Mouse (Mus musculus): ENCODE data around the gene Immp1l.

Gene Immp1l

DNA sequence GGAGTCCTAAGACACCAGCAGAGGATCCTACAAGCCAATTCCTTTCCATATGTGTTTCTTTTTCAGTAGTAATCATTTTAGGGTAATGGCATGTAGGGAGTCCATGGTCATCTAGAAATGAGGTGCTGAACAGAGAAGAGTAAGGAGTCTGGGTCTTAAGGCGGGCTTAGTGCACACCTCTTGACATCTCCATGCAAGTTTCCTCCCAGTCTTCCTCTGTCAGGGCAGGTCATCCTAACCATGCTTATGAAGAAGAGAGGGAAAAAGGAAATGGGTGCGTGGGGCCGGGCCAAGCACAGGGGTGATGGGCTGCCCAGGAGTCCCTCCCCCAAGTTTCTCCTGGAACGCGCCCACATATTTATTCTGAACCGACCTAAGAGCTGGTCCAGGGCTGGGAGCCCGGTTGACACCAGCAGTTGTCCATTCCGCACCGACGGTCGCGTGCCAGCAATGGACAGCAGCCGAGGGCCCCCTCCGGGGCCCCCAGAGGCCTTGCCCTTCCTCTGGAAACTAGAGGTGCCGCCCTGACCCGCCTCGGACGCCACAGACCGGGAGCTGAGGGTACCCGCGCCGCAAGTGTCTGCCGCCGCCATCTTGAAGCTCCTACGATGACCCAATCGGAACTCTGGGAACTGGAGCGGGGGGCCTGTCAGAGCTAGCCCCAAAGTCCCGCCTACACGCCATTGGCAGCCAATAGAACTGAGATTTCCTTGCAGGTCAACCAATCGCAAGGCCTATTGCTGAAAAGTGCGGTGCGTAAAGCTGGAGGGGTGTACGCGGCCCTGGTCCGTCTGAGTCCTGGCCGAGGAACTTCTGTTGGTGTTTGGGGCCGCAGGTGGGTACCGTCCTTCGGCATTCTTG, at the start of gene Immp1l, which contains the start of gene Elp4:
Immp1l (plus strand) TSS at position 743 of the 861 bp plus-strand sequence.
Elp4 (minus strand) TSS at position 669 of the 861 bp plus-strand sequence.
- DNase-seq = peak; percentile 98

GRCm38 (mm10) chr2:105854740-105855139, 49.7 kb upstream of the Immp1l start:
- peak in 1 of 2 experiments; percentile 8 for DNase-seq

DNA sequence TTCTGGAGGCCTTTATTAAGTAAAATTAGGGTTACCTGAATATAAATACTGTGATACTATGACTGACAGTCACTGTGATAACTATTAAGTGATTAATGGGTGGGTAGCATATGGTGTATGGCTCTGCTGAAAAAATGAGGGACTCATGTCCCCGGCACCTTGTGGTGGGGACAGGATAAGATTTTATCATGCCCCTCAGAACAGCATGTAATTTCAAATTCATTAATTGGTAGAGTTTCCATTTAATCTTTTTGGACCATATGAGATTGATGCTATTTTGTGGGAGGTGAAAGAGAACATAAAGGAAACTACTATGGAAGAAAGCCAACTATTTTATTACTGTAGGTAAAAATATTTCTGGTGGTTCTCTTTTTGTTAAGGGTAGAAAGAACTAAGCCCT, 31.0 kb upstream of the Immp1l start:
- no peak for DNase-seq

DNA sequence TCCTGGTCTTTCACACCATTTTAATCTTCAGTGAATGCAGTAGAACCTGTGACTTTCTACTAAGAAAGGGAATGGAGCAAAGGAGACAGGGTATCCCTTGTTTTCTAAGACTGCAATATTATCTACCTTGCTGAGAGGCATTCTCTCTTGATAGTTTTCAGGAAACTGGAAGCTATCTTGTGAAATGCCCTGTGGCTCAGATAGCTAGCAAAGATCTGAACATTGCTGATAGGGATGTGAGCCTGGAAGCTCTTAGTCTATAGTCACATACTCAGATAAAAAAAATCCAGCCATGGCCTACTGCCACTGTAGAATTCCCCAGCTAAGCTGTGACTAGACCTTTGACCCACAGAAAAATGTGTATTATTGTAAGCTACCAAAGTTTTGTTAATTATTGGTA, 13.6 kb upstream of the Immp1l start:
- no peak for DNase-seq

DNA sequence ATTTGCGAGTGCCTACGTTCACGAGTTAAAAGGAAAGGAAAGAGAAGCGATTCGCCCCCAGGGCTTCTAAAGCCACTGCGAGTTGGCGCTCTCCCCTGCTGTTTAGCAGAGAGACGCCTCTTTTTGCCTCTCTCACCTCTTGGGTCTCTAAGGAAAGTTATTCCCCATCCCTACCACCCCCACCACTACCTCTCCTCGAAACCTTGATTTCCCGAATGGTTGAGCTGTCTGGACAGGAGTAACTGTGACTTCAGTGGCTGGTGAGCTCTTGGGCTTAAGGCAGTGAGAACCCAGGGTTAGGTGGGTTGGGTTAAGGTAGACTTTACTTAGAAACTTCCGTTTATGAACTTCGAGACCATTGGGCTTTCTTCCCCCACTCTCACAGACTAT, 314 bp downstream of the Immp1l start:
- no peak for DNase-seq

DNA sequence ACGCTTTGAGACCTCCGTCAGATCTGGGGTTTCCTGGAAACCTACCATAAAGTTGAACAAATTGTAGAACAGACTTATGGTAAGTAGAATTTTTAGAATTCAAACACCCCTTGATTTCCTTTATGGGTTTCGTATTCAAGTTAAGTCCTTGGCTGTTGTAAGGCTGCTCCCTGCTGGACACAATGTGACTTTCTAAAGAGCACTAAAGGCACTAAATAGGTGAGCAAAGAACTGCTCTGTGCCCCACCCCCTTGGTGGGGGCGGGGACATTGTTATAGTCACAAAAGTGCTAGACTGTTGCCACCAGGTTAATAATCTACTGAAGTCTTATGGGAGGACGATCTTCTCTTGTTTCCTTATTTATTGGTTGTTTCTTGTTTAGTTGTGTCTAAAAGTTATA, 3.9 kb downstream of the Immp1l start:
- peak; percentile 41 to 68 for DNase-seq

GRCm38 (mm10) chr2:105910611-105911010, 6.2 kb downstream of the Immp1l start:
- DNase-seq = peak; percentile 16 to 33

GRCm38 (mm10) chr2:105913655-105914366, 9.4 kb downstream of the Immp1l start:
- DNase-seq = no peak

DNA sequence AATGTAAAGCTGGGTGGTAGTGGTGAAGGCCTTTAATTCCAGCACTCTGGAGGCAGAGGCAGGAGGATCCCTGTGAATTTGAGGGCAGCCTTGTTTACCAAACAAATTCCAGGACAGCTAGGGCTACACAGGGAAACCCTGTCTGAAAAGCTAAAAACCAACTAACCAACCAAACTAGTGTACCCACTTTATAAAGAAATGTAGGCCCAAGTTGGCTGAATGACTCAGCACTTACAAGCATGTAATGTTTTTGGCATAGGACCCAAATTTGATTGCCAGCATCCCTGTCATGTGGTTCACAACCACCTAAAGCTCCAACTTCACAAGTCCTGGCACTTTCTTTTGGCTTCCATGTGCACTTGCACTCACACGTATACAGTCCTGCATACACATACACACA, 12.2 kb downstream of the Immp1l start:
- no peak for DNase-seq

- DNase-seq = no peak
Measured at GRCm38 (mm10) chr2:105917623-105918346, 13.3 kb downstream of the Immp1l start.

DNA sequence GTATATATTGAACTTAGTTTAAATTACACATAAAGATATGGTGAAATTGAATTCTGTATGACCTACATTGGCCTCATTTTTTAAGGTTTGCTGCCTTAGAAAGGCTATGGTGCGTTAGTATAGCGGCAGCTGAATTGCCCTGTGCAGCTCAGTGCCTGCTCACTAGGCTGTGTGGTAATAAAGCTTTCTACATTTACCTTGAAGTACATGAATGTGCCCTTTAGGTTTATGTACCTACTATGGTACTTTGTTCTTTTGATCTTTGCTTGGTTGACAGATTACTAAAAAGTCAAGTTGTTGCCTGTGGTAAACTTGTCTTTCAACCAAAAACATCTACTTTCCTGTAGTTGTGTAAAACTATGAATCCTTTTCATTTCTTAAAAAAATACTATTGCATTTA, 45.7 kb downstream of the Immp1l start:
- DNase-seq = no peak

DNA sequence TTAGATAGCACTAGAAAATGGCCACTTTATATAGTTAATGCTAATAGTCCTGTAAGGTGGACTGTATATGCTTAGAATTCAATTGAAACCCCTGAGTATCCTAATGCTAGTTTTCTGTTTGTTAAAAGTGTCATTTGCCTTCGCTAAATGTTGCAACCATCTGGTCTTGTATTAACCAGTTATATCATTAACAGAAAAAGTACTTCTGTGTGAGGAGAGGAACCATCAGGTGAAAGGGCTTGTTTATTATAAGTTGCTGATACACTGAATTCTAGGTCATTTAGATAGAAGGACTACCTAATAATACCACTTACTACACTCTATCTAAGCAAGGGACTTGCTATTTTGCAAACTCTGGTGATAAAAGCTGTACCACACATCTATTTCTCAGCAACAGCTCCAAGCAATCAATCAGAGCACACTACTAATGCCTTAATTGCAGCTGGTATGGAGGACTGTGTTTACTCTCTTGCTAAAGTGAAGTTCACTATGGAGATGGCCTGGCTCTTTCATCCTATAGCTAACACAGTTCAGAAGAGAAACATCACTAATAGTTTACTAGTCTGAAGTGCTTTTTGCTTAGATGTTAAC, 47.0 kb downstream of the Immp1l start:
- no peak for DNase-seq

- DNase-seq = no peak
Measured at GRCm38 (mm10) chr2:105953862-105954261, 49.4 kb downstream of the Immp1l start.

DNA sequence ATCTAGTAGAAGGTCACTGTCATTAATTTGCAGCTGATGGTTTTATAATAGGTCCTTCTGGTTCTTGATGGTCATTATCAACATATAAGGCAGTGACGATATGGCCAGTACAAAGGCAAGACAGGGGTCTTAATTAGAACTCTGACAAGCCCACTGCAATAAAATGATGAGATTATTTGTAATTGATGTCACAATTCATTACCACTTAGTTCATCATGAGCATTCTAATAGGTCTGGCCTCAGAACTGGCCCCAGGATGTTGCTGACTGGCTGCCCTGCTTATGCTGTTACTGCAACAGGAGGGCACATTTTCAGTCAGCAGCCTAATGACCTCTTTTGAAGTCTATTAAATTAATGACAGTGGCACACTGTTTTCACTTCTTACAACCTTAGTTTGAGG, 59.0 kb downstream of the Immp1l start:
- DNase-seq = no peak

- DNase-seq = no peak
Measured at GRCm38 (mm10) chr2:105973941-105974340, 69.5 kb downstream of the Immp1l start.

DNA sequence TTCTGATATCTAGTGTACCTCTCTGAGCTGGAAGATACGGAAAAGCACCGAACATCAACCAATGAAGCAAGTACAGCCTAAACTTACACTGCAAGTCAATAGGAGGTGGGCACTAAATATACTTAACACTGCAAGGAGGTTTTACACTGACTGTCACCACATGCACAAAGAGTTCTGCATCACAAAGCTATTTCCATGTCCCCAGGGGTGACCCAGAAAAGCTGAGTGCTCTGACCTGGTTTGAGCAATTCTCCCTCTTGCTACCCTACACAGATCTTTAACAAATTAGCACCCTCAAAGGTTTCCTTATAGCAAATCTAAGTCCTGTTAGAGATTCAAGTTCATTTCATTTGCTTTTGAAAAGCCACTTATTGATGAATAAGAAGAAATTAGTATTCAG, 73.6 kb downstream of the Immp1l start:
- no peak for DNase-seq

DNA sequence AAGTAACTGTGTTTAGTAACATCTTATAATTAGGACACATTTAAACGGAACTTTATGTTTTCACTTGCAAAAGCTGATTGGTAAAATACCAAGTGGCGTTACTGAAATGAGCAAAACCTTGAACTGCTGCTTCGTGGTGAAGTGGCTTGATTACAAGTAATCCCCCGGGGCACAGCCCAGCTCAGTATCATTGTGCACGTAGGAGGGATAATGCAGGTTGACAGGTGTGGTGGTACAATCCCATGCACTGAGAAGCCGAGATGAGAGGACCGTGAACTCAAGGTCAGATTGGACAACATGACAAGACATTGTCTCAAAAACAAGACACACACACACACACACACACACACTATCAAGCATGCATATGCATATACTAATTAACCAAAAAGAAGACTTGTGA, 80.8 kb downstream of the Immp1l start:
- no peak for DNase-seq

DNA sequence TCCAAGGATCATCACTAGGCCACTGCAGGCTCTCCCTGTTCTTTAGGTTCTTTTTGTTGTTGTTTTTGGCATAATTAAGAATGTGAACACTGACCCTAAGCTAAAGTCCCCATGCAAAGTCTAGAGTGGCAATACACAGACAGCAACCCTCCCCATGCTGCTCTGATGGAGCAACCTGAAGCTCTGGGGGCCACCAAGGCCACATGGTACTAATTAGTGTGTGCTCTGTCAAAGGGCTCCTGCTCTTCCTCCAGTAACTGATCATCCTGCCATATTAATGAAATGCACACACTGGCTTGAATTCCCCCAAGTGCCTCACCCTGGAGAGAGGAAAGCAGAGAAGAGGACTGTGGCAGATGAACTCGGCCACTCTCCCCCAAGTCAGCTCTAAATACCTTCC, 82.7 kb downstream of the Immp1l start:
- no peak for DNase-seq

DNA sequence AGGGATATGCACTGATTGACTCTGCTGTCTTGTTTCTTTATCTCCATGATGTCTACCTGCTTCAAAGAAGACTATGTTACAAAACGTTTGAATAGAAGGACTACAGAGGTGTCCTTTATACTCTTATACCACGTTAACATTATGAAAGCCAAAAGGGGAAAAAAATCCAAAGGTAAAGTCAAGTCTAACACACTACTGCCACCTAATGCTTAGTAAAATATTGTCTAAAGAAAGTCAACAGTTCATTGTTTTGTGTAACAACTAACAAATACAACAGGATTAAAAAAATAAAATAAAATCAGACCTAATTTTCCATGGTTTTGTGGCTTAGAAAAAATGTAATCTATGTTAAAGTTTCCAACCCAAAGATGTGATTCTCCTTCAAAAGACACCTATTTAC, 83.6 kb downstream of the Immp1l start:
- DNase-seq = no peak

DNA sequence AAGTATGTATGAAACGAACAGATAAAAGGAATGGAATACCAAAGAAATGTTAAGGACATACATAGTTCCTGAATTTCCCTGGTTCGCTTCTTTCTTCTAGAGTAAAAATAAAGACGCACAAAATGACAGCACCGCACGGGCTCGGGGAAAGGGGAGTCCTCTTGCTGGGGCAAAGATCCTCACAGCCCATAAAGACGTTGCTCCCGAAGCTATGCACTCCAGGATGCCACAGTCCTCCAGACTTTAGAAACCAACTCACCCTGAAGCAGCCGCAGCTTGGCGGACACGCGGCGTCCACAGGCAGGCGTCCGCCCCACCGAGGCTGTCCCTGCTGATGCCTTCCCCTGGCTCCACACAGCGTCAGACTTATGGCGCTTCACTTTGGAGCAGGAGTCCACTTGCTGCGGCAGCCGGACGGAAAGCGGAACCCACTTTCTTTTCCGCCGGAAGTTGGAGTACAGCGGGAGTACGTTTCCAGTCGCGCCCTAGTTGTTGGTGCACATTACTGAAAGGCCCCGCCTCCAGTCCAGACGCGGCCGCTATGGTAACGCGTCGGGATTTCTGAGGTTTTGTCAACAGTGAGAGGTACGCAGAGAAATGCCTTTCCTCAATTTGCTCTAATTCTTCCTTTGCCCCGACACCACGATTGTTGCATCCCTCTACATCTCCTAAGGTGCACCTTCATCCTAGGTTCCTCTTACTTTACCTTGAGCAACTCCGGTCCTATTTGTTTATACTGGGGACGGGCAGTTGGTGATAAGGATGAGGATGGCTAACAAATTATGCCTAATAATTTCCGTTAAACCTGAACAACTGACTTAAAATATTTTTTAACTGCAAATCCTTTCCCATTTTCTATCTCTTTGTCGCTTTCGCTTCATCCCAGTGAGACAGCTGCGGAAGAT, 98.6 kb downstream of the Immp1l start, which contains the start of gene Dnajc24:
Dnajc24 (minus strand) TSS at position 715 of the 905 bp plus-strand sequence.
- DNase-seq = peak; percentile 85 to 91

GRCm38 (mm10) chr2:106008415-106008814, 104.0 kb downstream of the Immp1l start:
- no peak for DNase-seq

All from kidney, adult 8-10 months (tissue).